Mouse (Mus musculus) fibroblast of lung, adult 2 months (primary cell): ENCODE measurements around the gene Nfya.

Experiments
- DNase-seq: peaks from one replicate; pipeline ENCODE4 v3.0.0-alpha.2; 2011; ENCODE audit warnings: low read depth

Gene Nfya

GRCm38 (mm10) chr17:48343065-48343464 lies 66.6 kb downstream of the Nfya start:
- no peak for DNase-seq

- DNase-seq, result no peak
These were observed 67.8 kb downstream of the Nfya start for GRCm38 (mm10) chr17:48341947-48342346.

GRCm38 (mm10) chr17:48340267-48340666 lies 69.4 kb downstream of the Nfya start:
- DNase-seq, result no peak
